Mouse (Mus musculus) stomach, embryonic 14.5 days (tissue): Measurements from ENCODE around the gene Ccdc114. TPM values are rescaled to one million over a fixed set of nuclear protein-coding genes. Genes with fewer than 3 reads are reported as not detected.

Experiments
- ATAC-seq: fragments of 200-750 bp; cut with Nextera tagmentation; 2 replicates; pipeline ENCODE4 v1.8.0; 2017; ENCODE audit warnings: low read depth, moderate TSS enrichment; ENCODE audit not compliant: insufficient number of reproducible peaks, insufficient read depth, low FRiP score
- H3K27ac ChIP-seq: fragments of 300-500 bp; sonication (generic); 2 replicates; pipeline ENCODE4 v1.5.1; 2014; ENCODE audit warnings: mild to moderate bottlenecking, low read length, moderate library complexity, mixed read lengths
- H3K27me3 ChIP-seq: fragments of 300-500 bp; sonication (generic); 2 replicates; pipeline ENCODE4 v1.6.1; 2014; ENCODE audit warnings: low read length, control low read depth, mixed read lengths; ENCODE audit not compliant: control insufficient read depth, insufficient read depth
- H3K36me3 ChIP-seq: fragments of 300-500 bp; sonication (generic); 2 replicates; pipeline ENCODE4 v1.6.1; 2014; ENCODE audit warnings: mild to moderate bottlenecking, control low read depth, low read length, moderate library complexity, mixed read lengths; ENCODE audit not compliant: control insufficient read depth, insufficient read depth
- H3K4me1 ChIP-seq: fragments of 300-500 bp; sonication (generic); 2 replicates; pipeline ENCODE4 v1.6.1; 2014; ENCODE audit warnings: low read length, control low read depth, mixed read lengths; ENCODE audit not compliant: control insufficient read depth, insufficient read depth
- H3K4me2 ChIP-seq: fragments of 300-500 bp; sonication (generic); replicated peaks from 2 replicates; pipeline ENCODE4 v1.6.1; 2014; ENCODE audit warnings: low read depth, low read length, control low read depth
- H3K4me3 ChIP-seq: fragments of 300-500 bp; sonication (generic); 2 replicates; pipeline ENCODE4 v1.5.1; 2014; ENCODE audit warnings: low read depth, low read length, control low read depth
- H3K9ac ChIP-seq: fragments of 300-500 bp; sonication (generic); replicated peaks from 2 replicates; pipeline ENCODE4 v1.6.1; 2014; ENCODE audit warnings: low read depth, mild to moderate bottlenecking, control low read depth, low read length, moderate library complexity, mixed read lengths
- H3K9me3 ChIP-seq: fragments of 300-500 bp; sonication (generic); 2 replicates; pipeline ENCODE4 v1.6.1; 2016; ENCODE audit warnings: low read depth, low read length, control low read depth; ENCODE audit not compliant: control insufficient read depth
- WGBS: fragments of 180-500 bp; shearing (Covaris S2); extraction: QIAGEN DNeasy Blood & Tissue Kit; methylation state at CpG from one replicate; pipeline ENCODE4 v1.1.7; 2014; 5-methylcytosine and 5-hydroxymethylcytosine counted together
- polyA plus RNA-seq: library from polyadenylated mRNA; unstranded; fragments of >200 nt; fragmentation: Nextera tagmentation; extraction: Ambion mirVana; gene quantifications from 2 replicates; pipeline ENCODE4 v1.2.1, GENCODE M21; 2014

Gene Ccdc114
- polyA plus RNA-seq, 1 experiment from 2014 or later, result 3.4 TPM

DNA sequence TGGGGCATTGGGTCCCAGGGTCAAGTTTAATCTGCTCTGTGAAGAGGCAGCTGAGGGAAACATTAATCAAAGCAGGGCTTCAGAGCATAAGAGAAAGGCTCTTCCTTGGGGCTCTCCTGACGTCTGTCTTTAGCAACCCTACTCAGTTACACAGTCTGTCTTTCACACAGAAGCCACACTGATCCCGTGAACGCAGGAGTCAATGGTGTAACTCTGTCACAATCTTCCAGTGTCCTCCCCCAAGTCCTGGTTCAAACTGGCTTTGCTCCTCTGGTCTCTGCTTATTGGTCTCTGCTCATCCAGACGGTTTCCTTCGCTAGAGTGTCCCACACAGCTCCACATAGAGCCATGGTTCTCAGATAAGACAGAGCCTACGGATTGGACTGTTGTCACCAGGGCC, 50.2 kb downstream of the Ccdc114 start:
- WGBS, result 45% methylated on average over 6 of the region's 6 CpGs
- Histone ChIP-seq H3K4me2 (no peak overlapping the region), H3K27me3 (no peaks in the 10 kb centered on the region)

DNA sequence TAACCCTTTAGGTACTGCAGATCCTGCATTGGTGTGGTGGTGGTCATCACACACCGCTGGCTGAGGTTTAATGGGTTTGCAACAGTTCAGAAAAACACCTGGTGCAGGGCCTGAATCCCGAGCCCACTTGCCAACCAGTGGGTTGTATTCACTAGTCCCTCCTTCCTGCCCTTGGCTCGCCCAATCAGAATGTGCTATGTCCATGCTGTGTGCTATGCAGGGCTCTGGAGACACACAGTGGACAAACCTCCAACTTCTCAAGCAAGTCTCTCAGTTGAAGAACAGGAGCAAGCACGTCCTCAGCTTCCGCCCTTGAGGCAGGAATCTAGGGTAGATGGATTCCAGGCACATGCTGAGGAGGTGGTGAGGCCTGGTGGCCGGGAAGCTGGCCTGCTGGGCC, 50.6 kb downstream of the Ccdc114 start:
- Histone ChIP-seq H3K4me1 (no peaks in the 10 kb centered on the region), H3K4me3 (no peak overlapping the region), H3K4me2 (no peak overlapping the region), H3K9me3 (no peaks in the 10 kb centered on the region), H3K36me3 (no peaks in the 10 kb centered on the region), H3K27ac (no peak overlapping the region), H3K9ac (no peak overlapping the region), H3K27me3 (no peaks in the 10 kb centered on the region)
- WGBS, result 64% methylated on average over 6 of the region's 6 CpGs
- no peak for ATAC-seq

More for the DNA sequence above, 50.2 kb downstream of the Ccdc114 start:
- no peak overlapping the region for H3K9ac ChIP-seq
- no peaks in the 10 kb centered on the region for H3K9me3 ChIP-seq
- no peak for ATAC-seq
- H3K27ac ChIP-seq, result no peak overlapping the region
- H3K4me1 ChIP-seq, result no peaks in the 10 kb centered on the region
- H3K36me3 ChIP-seq, result no peaks in the 10 kb centered on the region
- H3K4me3 ChIP-seq, result no peak overlapping the region

DNA sequence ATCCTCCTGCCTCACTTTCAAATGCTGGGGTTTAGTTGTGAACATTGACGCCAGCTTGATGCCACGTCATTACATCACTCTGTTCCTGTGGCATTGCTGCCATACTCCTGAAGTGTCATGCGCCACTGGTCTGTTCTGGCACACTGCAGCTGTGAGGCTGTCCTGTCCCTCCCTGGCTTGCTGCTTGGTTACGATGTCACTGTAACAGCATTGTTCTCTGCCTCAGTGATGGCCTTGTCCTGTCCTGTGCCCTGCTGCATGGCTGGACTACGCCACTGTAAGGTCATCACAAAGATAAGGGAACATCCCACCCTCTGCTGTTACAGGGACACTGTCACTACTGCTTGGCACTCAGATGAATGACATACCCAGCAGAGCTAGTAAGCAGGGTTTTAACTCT, 57.7 kb downstream of the Ccdc114 start:
- Histone ChIP-seq H3K27ac (no peak overlapping the region), H3K4me3 (no peak overlapping the region), H3K4me2 (no peak overlapping the region), H3K27me3 (no peaks in the 10 kb centered on the region), H3K36me3 (no peaks in the 10 kb centered on the region), H3K9ac (no peak overlapping the region), H3K9me3 (no peaks in the 10 kb centered on the region), H3K4me1 (no peaks in the 10 kb centered on the region)
- ATAC-seq, result no peak
- 83% methylated on average over 5 of the region's 5 CpGs for WGBS

DNA sequence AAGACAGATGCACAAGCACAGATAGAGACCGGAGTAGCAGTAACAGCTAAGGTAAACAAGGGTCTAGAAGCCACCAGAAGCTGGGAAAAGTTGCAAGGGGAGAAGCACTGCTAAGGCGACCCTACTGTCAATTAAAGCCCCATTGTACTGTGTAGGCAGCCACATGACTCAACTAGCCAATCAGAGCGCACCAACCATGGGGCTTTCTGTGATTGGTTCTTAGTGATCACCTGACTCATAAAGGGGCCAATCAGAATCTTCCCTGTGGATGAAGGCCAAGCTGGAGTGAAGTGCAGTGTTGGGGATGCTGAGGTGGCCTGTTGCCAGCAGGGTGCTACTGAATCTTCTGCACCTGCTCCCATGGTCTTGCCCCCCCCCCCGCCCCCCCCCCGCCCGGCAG, 63.0 kb downstream of the Ccdc114 start:
- Histone ChIP-seq H3K27ac (no peak overlapping the region), H3K4me1 (no peaks in the 10 kb centered on the region), H3K4me3 (no peak overlapping the region), H3K27me3 (no peaks in the 10 kb centered on the region), H3K4me2 (no peak overlapping the region), H3K36me3 (no peaks in the 10 kb centered on the region), H3K9ac (no peak overlapping the region), H3K9me3 (no peaks in the 10 kb centered on the region)
- 55% methylated on average over 6 of the region's 6 CpGs for WGBS
- ATAC-seq, result no peak

DNA sequence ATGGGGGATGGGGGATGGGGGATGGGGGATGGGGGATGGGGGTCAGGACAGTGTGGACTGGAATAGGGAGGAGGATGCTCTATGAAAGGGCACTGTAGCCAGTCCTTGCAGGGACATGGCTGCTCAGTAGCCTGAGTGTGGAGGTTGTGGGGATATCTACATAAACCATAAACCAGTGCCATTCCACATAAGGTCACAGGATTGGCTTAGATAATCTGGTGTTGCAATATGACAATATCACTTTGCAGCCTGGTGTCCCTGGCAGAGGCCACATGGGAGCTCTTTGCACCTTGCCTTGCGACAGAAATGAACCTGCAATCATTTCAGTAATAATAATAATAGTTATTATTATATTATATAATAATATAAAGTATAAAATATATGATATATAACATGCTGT, 64.5 kb downstream of the Ccdc114 start:
- H3K9ac ChIP-seq, result no peak overlapping the region
- H3K9me3 ChIP-seq, result no peaks in the 10 kb centered on the region
- WGBS, result 86% methylated on average over 1 of the region's 1 CpGs
- no peaks in the 10 kb centered on the region for H3K27me3 ChIP-seq
- H3K4me2 ChIP-seq, result no peak overlapping the region
- H3K4me3 ChIP-seq, result no peak overlapping the region
- ATAC-seq, result no peak
- no peaks in the 10 kb centered on the region for H3K4me1 ChIP-seq
- no peaks in the 10 kb centered on the region for H3K36me3 ChIP-seq
- H3K27ac ChIP-seq, result no peak overlapping the region

DNA sequence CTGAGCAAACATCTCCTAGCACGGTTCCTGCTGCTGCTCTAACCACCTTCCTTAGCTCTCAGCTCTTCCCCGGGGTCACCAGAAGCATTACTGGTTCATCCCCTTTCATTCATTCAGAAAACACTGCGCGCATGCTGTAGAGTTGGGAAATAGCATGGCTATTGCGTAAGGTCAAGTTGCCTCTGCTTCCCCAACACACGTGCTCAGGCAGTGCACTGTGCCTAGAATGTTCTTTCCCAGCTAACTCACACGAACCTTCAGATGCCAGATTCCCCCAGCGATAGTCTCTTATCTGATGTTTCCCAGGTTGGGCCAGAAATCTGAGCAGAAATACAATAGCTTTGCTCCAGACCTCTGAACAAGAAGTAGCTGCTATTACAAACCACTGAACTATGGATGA, 68.6 kb downstream of the Ccdc114 start:
- 83% methylated on average over 8 of the region's 8 CpGs for WGBS
- Histone ChIP-seq H3K9me3 (no peaks in the 10 kb centered on the region), H3K4me2 (no peak overlapping the region), H3K9ac (no peak overlapping the region), H3K27me3 (no peaks in the 10 kb centered on the region), H3K27ac (no peak overlapping the region), H3K36me3 (no peaks in the 10 kb centered on the region), H3K4me3 (no peak overlapping the region), H3K4me1 (no peaks in the 10 kb centered on the region)
- no peak for ATAC-seq

Other genes starting within 250 kb of the Ccdc114 start
- 0.67 and 1.0 TPM in 2 replicates for gene Ntn5, start 240.1 kb upstream of the Ccdc114 start, polyA plus RNA-seq
- gene Sec1, start 229.7 kb upstream of the Ccdc114 start, polyA plus RNA-seq, result 4.8 and 5.7 TPM in 2 replicates
- gene Car11, start 224.2 kb upstream of the Ccdc114 start, polyA plus RNA-seq, result 10.4 and 11.4 TPM in 2 replicates
- gene Dbp, start 219.0 kb upstream of the Ccdc114 start, polyA plus RNA-seq, result 6.4 and 6.7 TPM in 2 replicates
- gene Rpl18, start 208.6 kb upstream of the Ccdc114 start, polyA plus RNA-seq, result 1,227 and 1,272 TPM in 2 replicates
- 24.4 TPM in 2 replicates for gene Sphk2, start 206.1 kb upstream of the Ccdc114 start, polyA plus RNA-seq
- gene Fam83e, start 202.9 kb upstream of the Ccdc114 start, polyA plus RNA-seq, result 3.1 and 4.1 TPM in 2 replicates
- gene Spaca4, start 198.3 kb upstream of the Ccdc114 start, polyA plus RNA-seq, result 0.38 TPM in 1 of 2 replicates, not detected in the other
- gene Lmtk3, start 140.3 kb upstream of the Ccdc114 start, polyA plus RNA-seq, result 2.5 and 3.3 TPM in 2 replicates
- 2.8 and 3.6 TPM in 2 replicates for gene Sult2b1, start 139.4 kb upstream of the Ccdc114 start, polyA plus RNA-seq
- 89.3 and 92.6 TPM in 2 replicates for gene Cyth2, start 109.5 kb upstream of the Ccdc114 start, polyA plus RNA-seq
- gene Kcnj14, start 99.3 kb upstream of the Ccdc114 start, polyA plus RNA-seq, result 1.3 and 1.4 TPM in 2 replicates
- gene Grwd1, start 93.1 kb upstream of the Ccdc114 start, polyA plus RNA-seq, result 62.7 and 69.6 TPM in 2 replicates
- 150 and 157 TPM in 2 replicates for gene Kdelr1, start 51.3 kb upstream of the Ccdc114 start, polyA plus RNA-seq
- 0.29 and 0.48 TPM in 2 replicates for gene Grin2d, start 45.7 kb upstream of the Ccdc114 start, polyA plus RNA-seq
- gene Syngr4, start 27.4 kb upstream of the Ccdc114 start, polyA plus RNA-seq, result 0.45 and 0.65 TPM in 2 replicates
- gene Tmem143, start 27.1 kb upstream of the Ccdc114 start, polyA plus RNA-seq, result 4.7 and 5.4 TPM in 2 replicates
- 263 and 295 TPM in 2 replicates for gene Emp3, start 2.7 kb upstream of the Ccdc114 start, polyA plus RNA-seq
- 0.78 and 1.4 TPM in 2 replicates for gene Abcc6, start 106.2 kb downstream of the Ccdc114 start, polyA plus RNA-seq
- 21.1 and 22.3 TPM in 2 replicates for gene Nomo1, start 109.6 kb downstream of the Ccdc114 start, polyA plus RNA-seq
- 0.56 and 0.74 TPM in 2 replicates for gene Kcnj11, start 176.7 kb downstream of the Ccdc114 start, polyA plus RNA-seq